Mouse (Mus musculus) embryonic facial prominence, embryonic 11.5 days (tissue): ENCODE results near the gene Cptp. TPM values are rescaled to one million over a fixed set of nuclear protein-coding genes. Genes with fewer than 3 reads are reported as not detected.

Experiments
- ATAC-seq: fragments of 200-750 bp; cut with Nextera tagmentation; replicated peaks from 2 replicates; pipeline ENCODE4 v1.8.0; 2017; ENCODE audit warnings: low read depth; ENCODE audit not compliant: insufficient number of reproducible peaks, low FRiP score, low TSS enrichment
- DNase-seq: peaks from one replicate; pipeline ENCODE4 v3.0.0-alpha.2; 2015; ENCODE audit warnings: low spot score
- H3K27ac ChIP-seq: fragments of 300-500 bp; sonication (generic); replicated peaks from 2 replicates; pipeline ENCODE4 v1.5.1; 2014; ENCODE audit warnings: mild to moderate bottlenecking, low read depth, low read length, control low read depth
- H3K27me3 ChIP-seq: fragments of 300-500 bp; sonication (generic); 2 replicates; pipeline ENCODE4 v1.6.1; 2014; ENCODE audit warnings: mild to moderate bottlenecking, low read length, moderate library complexity, mixed read lengths; ENCODE audit not compliant: control insufficient read depth, insufficient read depth
- H3K36me3 ChIP-seq: fragments of 300-500 bp; sonication (generic); replicated peaks from 2 replicates; pipeline ENCODE4 v1.6.1; 2014; ENCODE audit warnings: low read depth, mild to moderate bottlenecking, low read length, moderate library complexity, mixed read lengths; ENCODE audit not compliant: control insufficient read depth, insufficient read depth
- H3K4me1 ChIP-seq: fragments of 300-500 bp; sonication (generic); 2 replicates; pipeline ENCODE4 v1.6.1; 2014; ENCODE audit warnings: low read length, mixed read lengths; ENCODE audit not compliant: control insufficient read depth, insufficient read depth
- H3K4me2 ChIP-seq: fragments of 300-500 bp; sonication (generic); 2 replicates; pipeline ENCODE4 v1.6.1; 2014; ENCODE audit warnings: low read depth, mild to moderate bottlenecking, control low read depth, low read length, moderate library complexity
- H3K4me3 ChIP-seq: fragments of 300-500 bp; sonication (generic); 2 replicates; pipeline ENCODE4 v1.5.1; 2014; ENCODE audit warnings: low read depth, low read length, control low read depth
- H3K9ac ChIP-seq: fragments of 300-500 bp; sonication (generic); replicated peaks from 2 replicates; pipeline ENCODE4 v1.6.1; 2014; ENCODE audit warnings: mild to moderate bottlenecking, control low read depth, low read length
- H3K9me3 ChIP-seq: fragments of 300-500 bp; sonication (generic); replicated peaks from 2 replicates; pipeline ENCODE4 v1.6.1; 2016; ENCODE audit warnings: mild to moderate bottlenecking, low read length, inconsistent platforms, mixed read lengths; ENCODE audit not compliant: control insufficient read depth
- WGBS: fragments of 180-500 bp; shearing (Covaris S2); extraction: QIAGEN DNeasy Blood & Tissue Kit; methylation state at CpG from one replicate; pipeline ENCODE4 v1.1.7; 2014; 5-methylcytosine and 5-hydroxymethylcytosine counted together
- polyA plus RNA-seq: library from polyadenylated mRNA; unstranded; fragments of >200 nt; fragmentation: Nextera tagmentation; extraction: Ambion mirVana; gene quantifications from 2 replicates; pipeline ENCODE4 v1.2.1, GENCODE M21; 2014

Gene Cptp
- polyA plus RNA-seq, 1 experiment from 2014 or later, result 18.3 TPM

- no peak overlapping the region for H3K4me3 ChIP-seq
- no peaks in the 10 kb centered on the region for H3K36me3 ChIP-seq
- no peak overlapping the region for H3K4me2 ChIP-seq
- no peaks in the 10 kb centered on the region for H3K9me3 ChIP-seq
- DNase-seq, result no peak
- no peak overlapping the region for H3K27ac ChIP-seq
- ATAC-seq, result no peak
- 60% methylated on average over 8 of the region's 8 CpGs for WGBS
- peaks cover 6% of the 10 kb centered on the region for H3K4me1 ChIP-seq
- H3K27me3 ChIP-seq, result no peaks in the 10 kb centered on the region
- H3K9ac ChIP-seq, result no peak overlapping the region; the same call in 1 of the 2 replicates
Measured at GRCm38 (mm10) chr4:155838187-155839153, 30.8 kb downstream of the Cptp start.

- ATAC-seq (no peak), DNase-seq (no peak)
- Histone ChIP-seq H3K36me3 (no peaks in the 10 kb centered on the region), H3K9ac (no peak overlapping the region), H3K4me3 (no peak overlapping the region), H3K4me2 (no peak overlapping the region), H3K27ac (no peak overlapping the region), H3K9me3 (no peaks in the 10 kb centered on the region), H3K4me1 (peaks cover 7% of the 10 kb centered on the region), H3K27me3 (no peaks in the 10 kb centered on the region)
- WGBS, result 81% methylated on average over 11 of the region's 11 CpGs
Measured at GRCm38 (mm10) chr4:155837404-155838010, 31.7 kb downstream of the Cptp start.

DNA sequence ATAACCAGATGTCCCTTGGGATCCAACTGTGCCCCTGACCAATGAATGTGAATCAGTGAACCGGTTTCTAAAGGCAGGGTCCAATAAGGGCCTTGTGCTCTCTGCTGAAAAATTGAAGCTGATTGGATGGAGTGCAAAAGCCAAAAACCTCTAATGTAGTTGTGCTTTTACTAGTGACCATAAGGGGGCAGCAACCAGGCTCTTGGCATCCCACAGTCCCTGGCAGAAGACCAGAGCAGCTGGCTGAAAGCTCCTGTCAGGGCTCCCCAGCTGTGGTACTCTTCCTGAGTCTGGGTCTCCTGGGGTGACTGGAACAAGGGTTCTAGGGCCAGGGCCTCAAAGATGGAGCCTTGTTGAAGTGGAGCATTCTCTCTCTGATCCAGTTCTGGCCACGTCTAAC, 35.4 kb downstream of the Cptp start:
- H3K4me3 ChIP-seq, result no peak overlapping the region
- no peak overlapping the region for H3K4me2 ChIP-seq
- no peaks in the 10 kb centered on the region for H3K27me3 ChIP-seq
- H3K9ac ChIP-seq, result no peak overlapping the region
- peaks cover 5% of the 10 kb centered on the region for H3K4me1 ChIP-seq
- peak; percentile 49; the same call in 1 of the 2 replicates for ATAC-seq
- H3K36me3 ChIP-seq, result no peaks in the 10 kb centered on the region
- H3K27ac ChIP-seq, result no peak overlapping the region
- H3K9me3 ChIP-seq, result no peaks in the 10 kb centered on the region
- DNase-seq, result peak; percentile 83
- WGBS, result 40% methylated on average over 2 of the region's 2 CpGs

DNA sequence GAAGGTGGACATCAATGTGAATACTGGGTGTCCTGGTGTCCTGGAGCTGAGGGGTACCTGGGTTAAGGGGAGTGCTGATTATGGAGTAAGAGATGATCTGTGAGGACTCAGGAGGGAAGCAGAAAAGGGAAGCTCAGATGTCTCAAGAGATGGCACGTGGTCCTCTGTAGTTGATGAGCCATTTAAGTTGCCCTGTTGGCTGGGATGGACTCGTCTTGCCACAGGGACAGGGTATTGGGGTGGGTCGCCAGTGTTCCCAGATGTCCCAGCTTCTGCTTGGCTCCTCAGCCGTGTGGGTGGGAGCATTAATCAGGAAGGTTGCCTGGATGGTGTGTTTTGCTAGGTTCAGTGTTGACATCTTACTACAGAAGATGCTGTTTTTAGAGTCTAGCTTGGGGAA, 36.0 kb downstream of the Cptp start:
- H3K36me3 ChIP-seq, result no peaks in the 10 kb centered on the region
- no peak overlapping the region for H3K4me2 ChIP-seq
- H3K27ac ChIP-seq, result no peak overlapping the region
- ATAC-seq (no peak), DNase-seq (no peak)
- no peak overlapping the region for H3K9ac ChIP-seq
- H3K4me1 ChIP-seq, result peaks cover 5% of the 10 kb centered on the region
- no peaks in the 10 kb centered on the region for H3K27me3 ChIP-seq
- no peaks in the 10 kb centered on the region for H3K9me3 ChIP-seq
- WGBS, result 82% methylated on average over 4 of the region's 4 CpGs
- H3K4me3 ChIP-seq, result no peak overlapping the region

- no peak for ATAC-seq
- no peaks in the 10 kb centered on the region for H3K27me3 ChIP-seq
- DNase-seq, result no peak
- H3K9me3 ChIP-seq, result no peaks in the 10 kb centered on the region
- H3K4me2 ChIP-seq, result peak overlapping the region; percentile 93
- H3K9ac ChIP-seq, result peak overlapping the region; percentile 92
- peak overlapping the region; percentile 82 for H3K4me3 ChIP-seq
- H3K27ac ChIP-seq, result no peak overlapping the region
- WGBS, result 59% methylated on average over 10 of the region's 10 CpGs
- peaks cover 3% of the 10 kb centered on the region; the same call in 1 of the 2 replicates for H3K36me3 ChIP-seq
- peaks cover 5% of the 10 kb centered on the region for H3K4me1 ChIP-seq
Measured at GRCm38 (mm10) chr4:155832321-155832720, 36.9 kb downstream of the Cptp start.

- DNase-seq, result no peak
- WGBS, result 2% methylated on average over 25 of the region's 25 CpGs
- Histone ChIP-seq H3K9ac (peak overlapping the region; percentile 92), H3K27ac (peak overlapping the region; percentile 81; the same call in 1 of the 2 replicates), H3K4me1 (peaks cover 5% of the 10 kb centered on the region), H3K4me2 (peak overlapping the region; percentile 93), H3K27me3 (no peaks in the 10 kb centered on the region), H3K4me3 (peak overlapping the region; percentile 82), H3K9me3 (no peaks in the 10 kb centered on the region), H3K36me3 (peaks cover 3% of the 10 kb centered on the region; the same call in 1 of the 2 replicates)
- ATAC-seq, result 0 out of 2 replicates have a peak, but pooled peaks have one; percentile 0
Measured at GRCm38 (mm10) chr4:155831831-155832230, 37.4 kb downstream of the Cptp start.

DNA sequence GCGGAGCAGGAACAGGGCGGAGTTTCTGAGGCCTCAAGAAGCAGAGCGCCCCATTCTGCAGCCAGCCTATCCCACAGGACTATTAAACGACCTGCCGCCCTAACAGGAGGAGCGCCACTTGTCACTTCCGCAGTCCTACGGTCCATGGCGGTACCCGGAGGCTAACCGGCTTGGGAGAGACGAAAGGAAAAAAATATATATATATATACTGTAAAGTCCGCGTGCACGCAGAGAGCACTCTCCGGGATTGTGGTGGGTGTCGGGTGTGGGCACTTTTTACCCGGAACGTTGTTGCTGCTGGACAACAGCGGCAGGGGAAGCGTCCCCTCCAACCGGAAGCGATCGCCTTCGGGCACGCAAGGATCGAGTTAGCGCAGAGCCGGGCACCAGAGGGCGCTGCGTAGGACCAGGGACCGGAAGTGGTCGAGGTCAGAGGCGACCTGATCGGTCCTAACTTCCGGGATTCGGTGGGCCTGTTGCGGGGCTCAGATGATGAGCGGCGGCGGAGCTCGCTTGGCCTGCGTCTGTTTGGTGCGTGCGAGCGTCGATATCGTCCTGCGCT, 38.0 kb downstream of the Cptp start, which contains the start of gene Aurkaip1:
TSS of gene Aurkaip1 (plus strand) at position 68 of the 562 bp plus-strand sequence.
- Histone ChIP-seq H3K27me3 (no peaks in the 10 kb centered on the region), H3K4me1 (peaks cover 5% of the 10 kb centered on the region), H3K4me2 (peak within 1 kb of the TSS; percentile 93), H3K36me3 (peaks cover 3% of the 10 kb centered on the region; the same call in 1 of the 2 replicates), H3K27ac (peak within 1 kb of the TSS; percentile 81), H3K9me3 (no peaks in the 10 kb centered on the region), H3K9ac (peak within 1 kb of the TSS; percentile 92), H3K4me3 (peak within 1 kb of the TSS; percentile 82)
- ATAC-seq, result peak; percentile 86
- WGBS, result under 1% methylated on average over 49 of the region's 49 CpGs
- peak; percentile 98 for DNase-seq
